Mouse (Mus musculus) small intestine, adult 2 months (tissue): ENCODE results near the gene Cdh5.

Experiments used
- CTCF ChIP-seq: fragments of 200-500 bp; IDR thresholded peaks from 2 replicates; pipeline ENCODE4 v1.5.1; 2012; ENCODE audit warnings: low read depth, mild to moderate bottlenecking, control low read depth, inconsistent platforms, low read length, moderate library complexity, mixed read lengths; ENCODE audit not compliant: insufficient replicate concordance, insufficient read length; ENCODE audit errors: extremely low read depth
- POLR2A ChIP-seq: fragments of 200-500 bp; IDR thresholded peaks from 2 replicates; pipeline ENCODE4 v1.6.1; 2012; ENCODE audit warnings: low read depth, mild to moderate bottlenecking, control low read depth, inconsistent platforms, low read length, moderate library complexity

GRCm38 (mm10) chr8:104087091-104087490 is 14.3 kb upstream of the Cdh5 start:
- TF ChIP-seq CTCF (no peak), POLR2A (no peak)
